Mouse (Mus musculus): ENCODE measurements around the gene Syde1. TPM values are rescaled to one million over a fixed set of nuclear protein-coding genes. Genes with fewer than 3 reads are reported as not detected.

Gene Syde1
- polyA plus RNA-seq, 2 experiments = 1.5 to 1.7 TPM

DNA sequence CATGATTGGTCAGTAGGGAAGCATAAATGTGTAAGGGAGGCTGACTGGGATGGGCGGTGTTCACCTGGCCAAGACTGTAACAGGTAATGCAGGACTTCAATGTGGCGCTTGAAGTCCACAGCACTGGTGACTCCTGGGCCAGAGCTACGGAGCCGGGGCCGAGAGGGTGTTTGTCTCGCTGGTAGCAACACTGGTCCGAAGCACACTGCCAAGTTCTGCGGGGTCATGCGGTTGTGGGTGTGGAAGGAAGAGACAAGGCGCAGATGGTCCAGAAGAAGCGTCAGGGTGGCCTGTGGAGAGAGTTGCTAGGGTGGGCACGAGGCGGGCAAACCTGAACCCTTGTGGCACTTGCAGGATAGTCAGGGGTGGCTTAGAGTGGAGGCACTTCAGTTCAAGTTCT, 5.7 kb downstream of the Syde1 start:
- Histone ChIP-seq H3K9ac (replicated peaks) (no peak overlapping the region), H3K4me3 (ENCODE audit: insufficient read depth in 1 of 2, low read depth in 2 of 2, low read length in 2 of 2) (no peak overlapping the region), H3K36me3 (replicated peaks; ENCODE audit: control insufficient read depth, insufficient read depth, low read depth) (no peaks in the 10 kb centered on the region; the same call in 1 of the 2 replicates), H3K27me3 (ENCODE audit: control insufficient read depth, insufficient read depth, low read length) (peaks cover 7% of the 10 kb centered on the region), H3K9me3 (ENCODE audit: control insufficient read depth, low read length) (no peaks in the 10 kb centered on the region), H3K4me2 (ENCODE audit: low read depth) (no peak overlapping the region), H3K4me1 (replicated peaks; ENCODE audit: control insufficient read depth in 2 of 2, insufficient read depth in 2 of 2, low read length in 1 of 2) (no peaks in the 10 kb centered on the region), H3K27ac (no peak overlapping the region)
- ATAC-seq (ENCODE audit: insufficient read depth) (no peak), DNase-seq (ENCODE audit: low read depth in 3 of 3, low spot score in 3 of 3) (no peak)
- WGBS (ENCODE audit: insufficient replicate concordance) = 83% methylated on average over 13 of the region's 13 CpGs
- TF ChIP-seq EP300 (IDR thresholded peaks at IDR 0.05; ENCODE audit: low read depth) = no peak
- no peak for TF ChIP-seq CTCF (IDR thresholded peaks at IDR 0.05; ENCODE audit: low read depth)

DNA sequence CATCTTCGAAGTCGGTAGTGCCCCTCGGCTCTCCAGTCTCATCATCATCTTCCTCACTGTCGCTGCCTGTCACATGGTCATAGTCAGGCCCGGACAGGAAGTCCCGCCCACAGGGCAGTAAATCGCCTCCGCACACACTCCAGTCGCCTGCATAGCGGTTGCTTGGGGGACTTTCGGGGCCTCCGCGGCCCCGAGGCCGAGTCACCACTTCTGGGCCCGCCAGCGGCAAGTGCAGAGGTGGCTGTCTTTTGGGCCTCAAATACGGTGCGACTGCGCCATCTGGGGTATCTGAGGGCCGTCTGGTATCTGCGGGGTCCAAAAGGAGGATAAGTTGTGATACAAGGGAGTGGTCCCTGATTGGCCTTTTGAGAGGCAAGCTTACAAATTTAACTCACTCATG, 6.2 kb downstream of the Syde1 start:
- TF ChIP-seq EP300 (IDR thresholded peaks at IDR 0.05; ENCODE audit: low read depth) = no peak
- Histone ChIP-seq H3K9me3 (ENCODE audit: control insufficient read depth, low read length) (no peaks in the 10 kb centered on the region), H3K36me3 (replicated peaks; ENCODE audit: control insufficient read depth, insufficient read depth, low read depth) (no peaks in the 10 kb centered on the region; the same call in 1 of the 2 replicates), H3K27me3 (ENCODE audit: control insufficient read depth, insufficient read depth, low read length) (peaks cover 3% of the 10 kb centered on the region), H3K4me3 (ENCODE audit: insufficient read depth in 1 of 2, low read depth in 2 of 2, low read length in 2 of 2) (no peak overlapping the region), H3K27ac (no peak overlapping the region), H3K9ac (replicated peaks) (no peak overlapping the region), H3K4me1 (replicated peaks; ENCODE audit: control insufficient read depth in 2 of 2, insufficient read depth in 2 of 2, low read length in 1 of 2) (no peaks in the 10 kb centered on the region), H3K4me2 (ENCODE audit: low read depth) (no peak overlapping the region)
- ATAC-seq (ENCODE audit: insufficient read depth) = no peak
- 80% methylated on average over 22 of the region's 22 CpGs for WGBS (ENCODE audit: insufficient replicate concordance)
- no peak for DNase-seq (ENCODE audit: low read depth in 3 of 3, low spot score in 3 of 3)

DNA sequence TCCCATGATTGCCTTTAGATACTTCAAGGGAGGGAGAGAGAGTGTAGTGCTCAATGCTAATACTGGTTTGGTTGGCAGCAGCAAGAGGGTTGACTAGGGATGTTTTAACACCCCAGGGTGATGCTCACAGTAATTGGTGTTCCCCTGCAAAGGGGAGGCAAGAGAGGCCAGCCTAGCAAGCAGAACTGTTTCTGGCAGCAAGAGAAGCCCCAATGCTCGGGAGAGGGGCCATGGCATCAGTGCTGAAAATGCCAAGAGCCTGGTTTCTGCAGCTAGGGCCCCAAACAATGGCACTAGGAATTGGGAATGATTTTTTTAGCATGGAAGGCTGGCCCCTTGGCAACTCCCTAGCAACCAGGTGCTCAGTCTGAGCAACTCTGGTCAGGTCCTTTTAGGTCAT, 6.8 kb downstream of the Syde1 start:
- no peaks in the 10 kb centered on the region for H3K27me3 ChIP-seq (ENCODE audit: control insufficient read depth, insufficient read depth, low read length)
- H3K36me3 ChIP-seq (replicated peaks; ENCODE audit: control insufficient read depth, insufficient read depth, low read depth) = no peaks in the 10 kb centered on the region; the same call in 1 of the 2 replicates
- no peak for ATAC-seq (ENCODE audit: insufficient read depth)
- no peak overlapping the region for H3K27ac ChIP-seq
- H3K9ac ChIP-seq (replicated peaks) = no peak overlapping the region
- no peak overlapping the region for H3K4me2 ChIP-seq (ENCODE audit: low read depth)
- H3K4me3 ChIP-seq (ENCODE audit: insufficient read depth in 1 of 2, low read depth in 2 of 2, low read length in 2 of 2) = no peak overlapping the region
- DNase-seq (ENCODE audit: low read depth in 3 of 3, low spot score in 3 of 3) = no peak
- H3K4me1 ChIP-seq (replicated peaks; ENCODE audit: control insufficient read depth in 2 of 2, insufficient read depth in 2 of 2, low read length in 1 of 2) = no peaks in the 10 kb centered on the region
- TF ChIP-seq EP300 (IDR thresholded peaks at IDR 0.05; ENCODE audit: low read depth) (no peak), CTCF (IDR thresholded peaks at IDR 0.05; ENCODE audit: low read depth) (no peak)
- 75% methylated on average over 1 of the region's 1 CpGs for WGBS (ENCODE audit: insufficient replicate concordance)
- H3K9me3 ChIP-seq (ENCODE audit: control insufficient read depth, low read length) = no peaks in the 10 kb centered on the region

DNA sequence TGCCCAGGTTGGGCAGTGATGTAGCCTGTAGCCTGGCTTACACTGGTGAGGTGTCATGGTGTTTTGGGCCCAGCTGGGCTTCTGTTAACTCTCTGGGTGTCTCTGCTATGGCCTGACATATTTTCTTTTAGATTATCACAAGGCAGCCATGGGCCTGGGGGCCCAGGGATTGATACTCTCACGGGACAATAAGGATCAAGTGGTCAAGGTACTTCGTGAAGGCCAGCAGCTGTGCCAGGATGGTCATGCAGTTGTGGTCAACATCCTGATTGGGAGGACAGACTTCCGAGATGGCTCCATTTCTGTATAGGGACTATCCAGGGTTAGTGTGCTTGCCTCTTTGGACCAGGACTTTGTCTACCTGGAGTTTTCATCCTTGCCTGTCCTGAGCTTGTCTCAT, 7.8 kb downstream of the Syde1 start:
- Histone ChIP-seq H3K9me3 (ENCODE audit: control insufficient read depth, low read length) (no peaks in the 10 kb centered on the region), H3K4me1 (replicated peaks; ENCODE audit: control insufficient read depth in 2 of 2, insufficient read depth in 2 of 2, low read length in 1 of 2) (no peaks in the 10 kb centered on the region), H3K4me3 (ENCODE audit: insufficient read depth in 1 of 2, low read depth in 2 of 2, low read length in 2 of 2) (no peak overlapping the region), H3K4me2 (ENCODE audit: low read depth) (no peak overlapping the region), H3K36me3 (replicated peaks; ENCODE audit: control insufficient read depth, insufficient read depth, low read depth) (no peaks in the 10 kb centered on the region; the same call in 1 of the 2 replicates), H3K27ac (no peak overlapping the region), H3K27me3 (ENCODE audit: control insufficient read depth, insufficient read depth, low read length) (no peaks in the 10 kb centered on the region), H3K9ac (replicated peaks) (no peak overlapping the region)
- 66% methylated on average over 3 of the region's 3 CpGs for WGBS (ENCODE audit: insufficient replicate concordance)
- TF ChIP-seq CTCF (IDR thresholded peaks at IDR 0.05; ENCODE audit: low read depth) = no peak
- TF ChIP-seq EP300 (IDR thresholded peaks at IDR 0.05; ENCODE audit: low read depth) = no peak
- DNase-seq (ENCODE audit: low read depth in 3 of 3, low spot score in 3 of 3) = no peak
- ATAC-seq (ENCODE audit: insufficient read depth) = no peak

DNA sequence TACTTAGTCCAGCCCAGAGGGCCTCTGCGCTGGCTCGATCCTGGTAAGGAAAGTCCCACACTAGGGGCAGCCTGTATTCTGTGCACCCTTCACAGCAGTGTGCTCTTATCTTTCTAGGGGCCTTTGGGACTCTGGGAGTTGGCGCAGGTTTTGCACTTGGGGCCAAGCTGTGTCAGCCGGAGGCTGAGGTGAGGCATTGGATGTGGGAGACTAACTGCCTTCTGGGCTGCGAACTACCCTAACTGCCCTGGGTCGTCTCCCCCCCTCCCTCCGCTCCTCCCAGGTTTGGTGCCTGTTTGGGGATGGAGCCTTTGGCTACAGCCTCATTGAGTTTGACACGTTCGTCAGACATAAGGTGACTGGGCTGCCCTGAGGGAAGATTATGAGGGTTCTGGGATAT, 8.4 kb downstream of the Syde1 start:
- H3K36me3 ChIP-seq (replicated peaks; ENCODE audit: control insufficient read depth, insufficient read depth, low read depth) = no peaks in the 10 kb centered on the region; the same call in 1 of the 2 replicates
- no peak overlapping the region for H3K4me3 ChIP-seq (ENCODE audit: insufficient read depth in 1 of 2, low read depth in 2 of 2, low read length in 2 of 2)
- H3K4me2 ChIP-seq (ENCODE audit: low read depth) = no peak overlapping the region
- WGBS (ENCODE audit: insufficient replicate concordance) = 70% methylated on average over 9 of the region's 9 CpGs
- no peaks in the 10 kb centered on the region for H3K9me3 ChIP-seq (ENCODE audit: control insufficient read depth, low read length)
- DNase-seq (ENCODE audit: low read depth in 3 of 3, low spot score in 3 of 3) (no peak), ATAC-seq (ENCODE audit: insufficient read depth) (no peak)
- TF ChIP-seq EP300 (IDR thresholded peaks at IDR 0.05; ENCODE audit: low read depth) (no peak), CTCF (IDR thresholded peaks at IDR 0.05; ENCODE audit: low read depth) (no peak)
- no peaks in the 10 kb centered on the region for H3K4me1 ChIP-seq (replicated peaks; ENCODE audit: control insufficient read depth in 2 of 2, insufficient read depth in 2 of 2, low read length in 1 of 2)
- H3K9ac ChIP-seq (replicated peaks) = no peak overlapping the region
- H3K27ac ChIP-seq = no peak overlapping the region
- no peaks in the 10 kb centered on the region for H3K27me3 ChIP-seq (ENCODE audit: control insufficient read depth, insufficient read depth, low read length)
